Comparison of ENCODE assay signal across 9 mouse cellular contexts in genomic region chr5:35858069-35858468, GRCm38 (mm10). TPM values are rescaled to one million over a fixed set of nuclear protein-coding genes. Genes with fewer than 3 reads are reported as not detected.
A peak's percentile ranks its signal among the peaks of the same experiment; 100 is the strongest.
DNase-seq lines count a peak whose midpoint lies in the region; ATAC-seq and TF ChIP-seq lines count a peak whose summit lies in the region.
"Had no signal": no experiment of that assay in that cellular context is flagged by ENCODE, and none has a peak within 500 bp of the region (broad histone marks: within the 10 kb centered on the region; RNA-seq: fewer than 3 reads in every experiment).

No protein-coding gene starts in this region.

- TF ChIP-seq EP300 in liver, postnatal 0 days (IDR thresholded peaks at IDR 0.05; ENCODE audit: low read depth) = no peak

- H3K4me2 ChIP-seq in forebrain, embryonic 13.5 days = no peak overlapping the region
- no peak overlapping the region for H3K4me2 ChIP-seq in liver, postnatal 0 days (ENCODE audit: low read depth, low read length)
- H3K4me2 ChIP-seq: heart, embryonic 13.5 days had no signal

- TF ChIP-seq CTCF in liver, postnatal 0 days (IDR thresholded peaks at IDR 0.05; ENCODE audit: low read depth) = peak; percentile 87

- H3K9me3 ChIP-seq in forebrain, embryonic 13.5 days (replicated peaks) = no peaks in the 10 kb centered on the region
- no peaks in the 10 kb centered on the region for H3K9me3 ChIP-seq in liver, postnatal 0 days (ENCODE audit: low read length)
- H3K9me3 ChIP-seq: heart, embryonic 13.5 days had no signal

- no peak overlapping the region for H3K27ac ChIP-seq in forebrain, embryonic 13.5 days
- H3K27ac ChIP-seq in liver, postnatal 0 days (ENCODE audit: low read depth) = no peak overlapping the region
- H3K27ac ChIP-seq: heart, embryonic 13.5 days had no signal

- no peak overlapping the region for H3K9ac ChIP-seq in forebrain, embryonic 13.5 days
- H3K9ac ChIP-seq in liver, postnatal 0 days (replicated peaks) = no peak overlapping the region
- H3K9ac ChIP-seq: heart, embryonic 13.5 days had no signal

- peak; percentile 61 for ATAC-seq in forebrain, embryonic 13.5 days
- ATAC-seq in liver, postnatal 0 days = no peak
- no peak for ATAC-seq in erythroblast, adult 5-6 weeks (replicated peaks; ENCODE audit: low FRiP score, poor library complexity, severe bottlenecking)

- H3K4me3 ChIP-seq in forebrain, embryonic 13.5 days = no peak overlapping the region
- no peak overlapping the region for H3K4me3 ChIP-seq in liver, postnatal 0 days (ENCODE audit: low read depth, low read length)
- H3K4me3 ChIP-seq: heart, embryonic 13.5 days had no signal

- no peaks in the 10 kb centered on the region for H3K36me3 ChIP-seq in forebrain, embryonic 13.5 days (ENCODE audit: poor library complexity, severe bottlenecking)
- no peaks in the 10 kb centered on the region for H3K36me3 ChIP-seq in liver, postnatal 0 days (replicated peaks; ENCODE audit: insufficient read depth, low read length)
- H3K36me3 ChIP-seq: heart, embryonic 13.5 days had no signal

- WGBS in forebrain, embryonic 13.5 days = 21% methylated on average over 6 of the region's 6 CpGs
- WGBS in liver, postnatal 0 days (ENCODE audit: insufficient replicate concordance) = 27% methylated on average over 6 of the region's 6 CpGs

- H3K27me3 ChIP-seq in forebrain, embryonic 13.5 days = no peaks in the 10 kb centered on the region
- H3K27me3 ChIP-seq in liver, postnatal 0 days (ENCODE audit: insufficient read depth, low read length) = no peaks in the 10 kb centered on the region

- no peaks in the 10 kb centered on the region for H3K4me1 ChIP-seq in forebrain, embryonic 13.5 days
- H3K4me1 ChIP-seq in liver, postnatal 0 days (ENCODE audit: insufficient read depth) = no peaks in the 10 kb centered on the region
- H3K4me1 ChIP-seq: heart, embryonic 13.5 days had no signal

- DNase-seq in urinary bladder, adult 18-20 months (ENCODE audit: low spot score in 2 of 2) = peak; percentile 24 to 33
- no peak for DNase-seq in urinary bladder, postnatal 10 days (ENCODE audit: low spot score)
- DNase-seq in c-Kit-negative CD71-positive TER-119-positive erythroid progenitor cells, embryonic 14.5 days (ENCODE audit: low read depth, low spot score) = peak; percentile 8
- peak; percentile 76 for DNase-seq in induced T-regulatory cell, adult 2 months (ENCODE audit: low read depth)
- DNase-seq in liver, postnatal 0 days = peak; percentile 79
- DNase-seq in retina, embryonic 14.5 days (ENCODE audit: low spot score) = peak; percentile 85

RNA-seq across cellular contexts. Expression of gene Afap1, which starts 35.0 kb away (rescaled TPM):
- 38.5 and 41.4 TPM in 2 replicates for polyA plus RNA-seq in forebrain, embryonic 13.5 days (2015; fragmentation: Nextera tagmentation; extraction: Ambion mirVana)
- polyA plus RNA-seq in liver, postnatal 0 days (2015; fragmentation: Nextera tagmentation; extraction: Ambion mirVana) = 1.1 and 1.2 TPM in 2 replicates
- 2.1 and 3.1 TPM in 2 replicates for total RNA-seq in erythroblast, adult 5-6 weeks (2015; ENCODE audit: low replicate concordance)
- total RNA-seq in erythroblast, adult 5-6 weeks (2017; ENCODE audit: low replicate concordance) = 2.0 and 2.2 TPM in 2 replicates

Comparison
In these comparisons a context has a peak if more than half of its experiments do, and no peak if none do; other contexts are left out.
1. RNA of gene Afap1, which starts 35.0 kb away (polyA plus RNA-seq): 38.5 to 41.4 TPM in forebrain, embryonic 13.5 days; 1.1 to 1.2 TPM in liver, postnatal 0 days; every median in the first group is over 10 times any median in the second.